8 mouse cellular contexts compared by ENCODE assay signal in the genomic region with DNA sequence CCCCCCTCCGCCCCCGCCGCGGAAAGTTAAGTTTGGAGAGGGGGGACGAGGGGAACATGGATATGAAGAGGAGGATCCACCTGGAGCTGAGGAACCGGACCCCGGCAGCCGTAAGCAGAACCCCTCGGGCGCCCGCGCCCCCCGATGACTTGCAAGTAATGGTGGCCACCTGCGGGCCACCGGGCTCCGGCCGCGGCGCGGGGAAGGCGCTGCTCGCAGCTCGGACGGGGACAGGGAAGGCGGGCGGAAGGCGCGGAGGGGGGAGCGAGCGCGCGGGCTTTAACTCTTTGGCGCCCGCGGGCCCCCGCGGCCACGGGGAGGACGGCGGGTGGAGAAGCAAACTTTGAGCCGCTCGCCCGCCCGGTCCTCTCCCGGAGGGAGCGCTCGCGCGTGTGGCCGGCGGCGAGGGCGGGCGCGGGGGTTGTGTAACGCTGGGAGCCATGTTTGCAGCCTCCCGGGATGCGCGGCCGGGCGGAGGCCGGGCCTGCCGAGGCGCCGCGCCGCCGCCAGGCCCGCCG. TPM values are rescaled to one million over a fixed set of nuclear protein-coding genes. Genes with fewer than 3 reads are reported as not detected.
DNase-seq lines count a peak whose midpoint lies in the region; ATAC-seq and TF ChIP-seq lines count a peak whose summit lies in the region.

No protein-coding gene starts in this region.

- H3K27me3 ChIP-seq in embryonic facial prominence, embryonic 12.5 days = no peaks in the 10 kb centered on the region
- no peaks in the 10 kb centered on the region for H3K27me3 ChIP-seq in heart, embryonic 10.5 days (ENCODE audit: insufficient read depth, poor library complexity, severe bottlenecking)
- H3K27me3 ChIP-seq in kidney, embryonic 14.5 days (ENCODE audit: control insufficient read depth, insufficient read depth, low read length) = no peaks in the 10 kb centered on the region
- H3K27me3 ChIP-seq in liver, adult 2 months (ENCODE audit: control insufficient read depth, insufficient read depth, low read length) = no peaks in the 10 kb centered on the region
- H3K27me3 ChIP-seq in splenic B cell, adult 2 months (ENCODE audit: control insufficient read depth, insufficient read depth, low read length, poor library complexity, severe bottlenecking) = no peaks in the 10 kb centered on the region

- under 1% methylated on average over 61 of the region's 70 CpGs for WGBS in embryonic facial prominence, embryonic 12.5 days
- under 1% methylated on average over 66 of the region's 70 CpGs for WGBS in heart, embryonic 10.5 days
- under 1% methylated on average over 49 of the region's 70 CpGs for WGBS in kidney, embryonic 14.5 days
- WGBS in liver, adult 2 months = 1% methylated on average over 68 of the region's 70 CpGs

- peak; percentile 16; the same call in 1 of the 2 replicates for ATAC-seq in embryonic facial prominence, embryonic 12.5 days (ENCODE audit: insufficient number of reproducible peaks, insufficient read depth, low FRiP score, low TSS enrichment)
- peak; percentile 25 for ATAC-seq in kidney, embryonic 14.5 days (ENCODE audit: low FRiP score, low TSS enrichment)

- peak overlapping the region; percentile 88 for H3K4me3 ChIP-seq in embryonic facial prominence, embryonic 12.5 days
- peak overlapping the region; percentile 92 for H3K4me3 ChIP-seq in heart, embryonic 10.5 days
- H3K4me3 ChIP-seq in kidney, embryonic 14.5 days (ENCODE audit: low read length) = peak overlapping the region; percentile 96
- H3K4me3 ChIP-seq in liver, adult 2 months (ENCODE audit: insufficient read depth, low read depth, low read length) = peak overlapping the region; percentile 99

- peak; percentile 35; the same call in 1 of the 2 replicates for TF ChIP-seq POLR2A in liver, adult 2 months (IDR thresholded peaks at IDR 0.05; ENCODE audit: extremely low read depth, insufficient read depth, low read length)

- H3K4me1 ChIP-seq in embryonic facial prominence, embryonic 12.5 days = peaks cover 28% of the 10 kb centered on the region
- H3K4me1 ChIP-seq in heart, embryonic 10.5 days = peaks cover 43% of the 10 kb centered on the region
- H3K4me1 ChIP-seq in kidney, embryonic 14.5 days (ENCODE audit: control insufficient read depth, insufficient read depth, low read length) = peaks cover 19% of the 10 kb centered on the region
- H3K4me1 ChIP-seq in liver, adult 2 months (ENCODE audit: control insufficient read depth, insufficient read depth, low read length) = peaks cover 14% of the 10 kb centered on the region

- no peak for TF ChIP-seq CTCF in liver, adult 2 months (IDR thresholded peaks at IDR 0.05; ENCODE audit: low read depth, low read length)

- H3K9me3 ChIP-seq in embryonic facial prominence, embryonic 12.5 days = no peaks in the 10 kb centered on the region
- H3K9me3 ChIP-seq in heart, embryonic 10.5 days = no peaks in the 10 kb centered on the region
- H3K9me3 ChIP-seq in kidney, embryonic 14.5 days (ENCODE audit: control insufficient read depth, low read length) = no peaks in the 10 kb centered on the region

- peak; percentile 85 for DNase-seq in heart, adult 18-20 months
- DNase-seq in heart, adult 11 months = no peak
- DNase-seq in heart, embryonic 10.5 days (ENCODE audit: low spot score) = peak; percentile 79
- DNase-seq in liver, adult 2 months (ENCODE audit: extremely low read depth, low read depth, low spot score) = peak; percentile 33
- DNase-seq in natural killer cell, adult 2 months (ENCODE audit: low spot score in 2 of 2) = peak; percentile 49 to 67
- peak; percentile 68 for DNase-seq in splenic B cell, adult 2 months (ENCODE audit: low read depth, low spot score)

- H3K79me2 ChIP-seq in liver, adult 2 months (ENCODE audit: control insufficient read depth, insufficient read depth, low read length) = peaks cover 30% of the 10 kb centered on the region; the same call in 1 of the 2 replicates

- no peaks in the 10 kb centered on the region for H3K36me3 ChIP-seq in embryonic facial prominence, embryonic 12.5 days
- H3K36me3 ChIP-seq in heart, embryonic 10.5 days = no peaks in the 10 kb centered on the region
- H3K36me3 ChIP-seq in kidney, embryonic 14.5 days (ENCODE audit: control insufficient read depth, insufficient read depth, low read length) = peaks cover 2% of the 10 kb centered on the region; the same call in 1 of the 2 replicates
- no peaks in the 10 kb centered on the region for H3K36me3 ChIP-seq in liver, adult 2 months (ENCODE audit: control insufficient read depth, insufficient read depth, low read length)
- no peaks in the 10 kb centered on the region for H3K36me3 ChIP-seq in splenic B cell, adult 2 months (ENCODE audit: control insufficient read depth, insufficient read depth, low read length, poor library complexity, severe bottlenecking)

- H3K27ac ChIP-seq in embryonic facial prominence, embryonic 12.5 days = peak overlapping the region; percentile 100
- peak overlapping the region; percentile 100 for H3K27ac ChIP-seq in heart, embryonic 10.5 days
- H3K27ac ChIP-seq in kidney, embryonic 14.5 days (ENCODE audit: low read depth, low read length) = peak overlapping the region; percentile 99
- peak overlapping the region; percentile 90 for H3K27ac ChIP-seq in liver, adult 2 months (replicated peaks; ENCODE audit: insufficient read depth, low read depth, low read length)

- peak overlapping the region; percentile 99 for H3K9ac ChIP-seq in embryonic facial prominence, embryonic 12.5 days
- H3K9ac ChIP-seq in kidney, embryonic 14.5 days (ENCODE audit: low read depth, low read length) = peak overlapping the region; percentile 100
- peak overlapping the region; percentile 97 for H3K9ac ChIP-seq in liver, adult 2 months (ENCODE audit: low read depth, low read length)

- peak overlapping the region; percentile 86; the same call in 1 of the 2 replicates for H3K4me2 ChIP-seq in embryonic facial prominence, embryonic 12.5 days (replicated peaks)
- peak overlapping the region; percentile 82 for H3K4me2 ChIP-seq in kidney, embryonic 14.5 days (replicated peaks; ENCODE audit: low read depth, low read length)

RNA-seq across cellular contexts. Expression of a gene that starts 0.6 kb away (rescaled TPM):
- 10 to 100 TPM; 55.2 to 56.6 TPM for total RNA-seq in heart, adult 18-20 months (2021)
- polyA plus RNA-seq in embryonic facial prominence, embryonic 12.5 days (2016; fragmentation: Nextera tagmentation; extraction: Ambion mirVana) = 329 and 349 TPM in 2 replicates
- polyA plus RNA-seq in heart, embryonic 10.5 days (2016; fragmentation: Nextera tagmentation; extraction: Ambion mirVana) = 246 and 343 TPM in 2 replicates
- 378 and 408 TPM in 2 replicates for polyA plus RNA-seq in kidney, embryonic 14.5 days (2014; fragmentation: Nextera tagmentation; extraction: Ambion mirVana)
- 3.5 and 4.8 TPM in 2 replicates for total RNA-seq in liver, adult 2 months (2014; rRNA removed)
- 6.1 and 7.1 TPM in 2 replicates for polyA plus RNA-seq in liver, adult 2 months (2012; rRNA removed)

RNA-seq across cellular contexts. Expression of a gene that starts 37.7 kb away (rescaled TPM):
- 10 to 100 TPM; 14.9 to 19.2 TPM for total RNA-seq in heart, adult 18-20 months (2021)
- polyA plus RNA-seq in embryonic facial prominence, embryonic 12.5 days (2016; fragmentation: Nextera tagmentation; extraction: Ambion mirVana) = 85.6 and 90.7 TPM in 2 replicates
- 78.3 and 89.1 TPM in 2 replicates for polyA plus RNA-seq in heart, embryonic 10.5 days (2016; fragmentation: Nextera tagmentation; extraction: Ambion mirVana)
- polyA plus RNA-seq in kidney, embryonic 14.5 days (2014; fragmentation: Nextera tagmentation; extraction: Ambion mirVana) = 64.0 and 65.8 TPM in 2 replicates
- 10.7 and 14.3 TPM in 2 replicates for total RNA-seq in liver, adult 2 months (2014; rRNA removed)
- polyA plus RNA-seq in liver, adult 2 months (2012; rRNA removed) = 11.5 and 13.0 TPM in 2 replicates

RNA-seq across cellular contexts. Expression of a gene that starts 38.0 kb away (rescaled TPM):
- under 1 TPM; 0.15 TPM for total RNA-seq in heart, adult 18-20 months (2021)
- 2.5 and 2.8 TPM in 2 replicates for polyA plus RNA-seq in embryonic facial prominence, embryonic 12.5 days (2016; fragmentation: Nextera tagmentation; extraction: Ambion mirVana)
- polyA plus RNA-seq in heart, embryonic 10.5 days (2016; fragmentation: Nextera tagmentation; extraction: Ambion mirVana) = 35.8 and 50.0 TPM in 2 replicates
- polyA plus RNA-seq in kidney, embryonic 14.5 days (2014; fragmentation: Nextera tagmentation; extraction: Ambion mirVana) = 0.57 and 0.73 TPM in 2 replicates
- total RNA-seq in liver, adult 2 months (2014; rRNA removed) = not detected in 2 replicates
- not detected in 2 replicates for polyA plus RNA-seq in liver, adult 2 months (2012; rRNA removed)

Comparison
In these comparisons a context has a peak if more than half of its experiments do, and no peak if none do; other contexts are left out.
1. RNA of a gene that starts 0.6 kb away (polyA plus RNA-seq): 378 to 408 TPM in kidney, embryonic 14.5 days, 329 to 349 TPM in embryonic facial prominence, embryonic 12.5 days and 246 to 343 TPM in heart, embryonic 10.5 days; 6.1 to 7.1 TPM in liver, adult 2 months; every median in the first group is over 10 times any median in the second.
2. Peak in every context shown above with its lines, with median percentiles within 50 percentile points of each other: H3K27ac ChIP-seq, H3K4me3 ChIP-seq and H3K9ac ChIP-seq.